Mouse (Mus musculus): ENCODE data around the gene Wbp2nl.

GRCm38 (mm10) chr15:82348258-82348998 lies 49.7 kb downstream of the Wbp2nl start:
- no peak for TF ChIP-seq EP300 (IDR thresholded peaks at IDR 0.05; ENCODE audit: low read depth)
- TF ChIP-seq CTCF (IDR thresholded peaks at IDR 0.05; ENCODE audit: low read depth): no peak
